Mouse (Mus musculus) MEL (cell line): ENCODE measurements around the gene Sik3. TPM values are rescaled to one million over a fixed set of nuclear protein-coding genes. Genes with fewer than 3 reads are reported as not detected.

Source experiments
- DNase-seq: peaks from one replicate; pipeline ENCODE4 v3.0.0; 2011; ENCODE audit warnings: low read depth, low spot score
- H3K27ac ChIP-seq: 2 replicates; pipeline ENCODE4 v1.5.1; 2012; ENCODE audit warnings: low read depth, mild to moderate bottlenecking, control low read depth, low read length, moderate library complexity; ENCODE audit not compliant: control insufficient read depth
- H3K27me3 ChIP-seq, 2 experiments: fragments of 150-350 bp in 1 of 2; sonication (generic) in 1 of 2; 2 replicates each; pipeline ENCODE4 v1.6.1; 2012; ENCODE audit warnings: low read length in 2 of 2, mild to moderate bottlenecking in 2 of 2, improper control_type of control experiment in 1 of 2, moderate library complexity in 1 of 2; ENCODE audit not compliant: insufficient read depth in 2 of 2, control insufficient read depth in 1 of 2
- H3K36me3 ChIP-seq, 2 experiments: 2 replicates each; pipeline ENCODE4 v1.6.1; 2012 to 2014; ENCODE audit warnings: low read length in 2 of 2, improper control_type of control experiment in 1 of 2, inconsistent platforms in 1 of 2, mild to moderate bottlenecking in 1 of 2; ENCODE audit not compliant: insufficient read depth in 2 of 2, control insufficient read depth in 1 of 2
- H3K4me1 ChIP-seq, 2 experiments: fragments of 150-350 bp in 1 of 2; sonication (generic) in 1 of 2; 2 replicates each; pipeline ENCODE4 v1.6.1; 2012; ENCODE audit warnings: low read length in 2 of 2, improper control_type of control experiment in 1 of 2, mild to moderate bottlenecking in 1 of 2; ENCODE audit not compliant: insufficient read depth in 2 of 2, control insufficient read depth in 1 of 2
- H3K4me3 ChIP-seq, 2 experiments: fragments of 150-350 bp in 1 of 2; sonication (generic) in 1 of 2; 2 replicates each; pipeline ENCODE4 v1.5.1; 2012; ENCODE audit warnings: low read depth in 2 of 2, low read length in 2 of 2, mild to moderate bottlenecking in 2 of 2, moderate library complexity in 2 of 2, control low read depth in 1 of 2, improper control_type of control experiment in 1 of 2; ENCODE audit not compliant: control insufficient read depth in 1 of 2, insufficient read depth in 1 of 2
- H3K79me2 ChIP-seq: 2 replicates; pipeline ENCODE4 v1.6.1; 2012; ENCODE audit warnings: mild to moderate bottlenecking, low read length, moderate library complexity; ENCODE audit not compliant: control insufficient read depth, poor library complexity, insufficient read depth
- H3K9ac ChIP-seq: 2 replicates; pipeline ENCODE4 v1.6.1; 2012; ENCODE audit warnings: low read depth, mild to moderate bottlenecking, control low read depth, low read length, moderate library complexity; ENCODE audit not compliant: control insufficient read depth, poor library complexity, severe bottlenecking
- H3K9me3 ChIP-seq: fragments of 150-350 bp; sonication (generic); replicated peaks from 2 replicates; pipeline ENCODE4 v1.6.1; 2012; ENCODE audit warnings: mild to moderate bottlenecking, low read length, improper control_type of control experiment, moderate library complexity; ENCODE audit not compliant: insufficient read depth
- BHLHE40 ChIP-seq: IDR thresholded peaks from 2 replicates; pipeline ENCODE4 v1.6.1; 2012; ENCODE audit warnings: low read depth, mild to moderate bottlenecking, inconsistent platforms, low read length, improper control_type of control experiment, borderline replicate concordance
- CHD1 ChIP-seq: IDR thresholded peaks from 2 replicates; pipeline ENCODE4 v1.6.1; 2012; ENCODE audit warnings: low read depth, mild to moderate bottlenecking, inconsistent platforms, low read length, improper control_type of control experiment
- CHD2 ChIP-seq: IDR thresholded peaks from 2 replicates; pipeline ENCODE4 v1.6.1; 2011; ENCODE audit warnings: low read length, improper control_type of control experiment
- CTCF ChIP-seq, 3 experiments: IDR thresholded peaks in 2 of 3; conservative IDR thresholded peaks in 1 of 3; 2 replicates each; pipeline ENCODE4 v1.5.1; 2011 to 2012; ENCODE audit warnings: low read length in 3 of 3, low read depth in 2 of 3, mild to moderate bottlenecking in 2 of 3, improper control_type of control experiment in 1 of 3, inconsistent platforms in 1 of 3, mixed read lengths in 1 of 3, moderate library complexity in 1 of 3; ENCODE audit not compliant: control insufficient read depth in 1 of 3, insufficient read depth in 1 of 3, poor library complexity in 1 of 3, severe bottlenecking in 1 of 3
- ELF1 ChIP-seq: IDR thresholded peaks from 2 replicates; pipeline ENCODE4 v1.6.1; 2014; ENCODE audit warnings: low read depth, mild to moderate bottlenecking, inconsistent platforms, low read length, improper control_type of control experiment, moderate library complexity
- EP300 ChIP-seq, 2 experiments: IDR thresholded peaks; 2 replicates each; pipeline ENCODE4 v1.6.1; 2011; ENCODE audit warnings: improper control_type of control experiment in 2 of 2, low read length in 2 of 2, low read depth in 1 of 2, mild to moderate bottlenecking in 1 of 2
- ETS1 ChIP-seq: IDR thresholded peaks from 2 replicates; pipeline ENCODE4 v1.6.1; 2012; ENCODE audit warnings: low read depth, mild to moderate bottlenecking, inconsistent platforms, low read length, improper control_type of control experiment, moderate library complexity
- GABPA ChIP-seq: IDR thresholded peaks from 2 replicates; pipeline ENCODE4 v1.6.1; 2012; ENCODE audit warnings: low read depth, mild to moderate bottlenecking, inconsistent platforms, low read length, improper control_type of control experiment, moderate library complexity
- GATA1 ChIP-seq: IDR thresholded peaks from 2 replicates; pipeline ENCODE4 v1.6.1; 2011; ENCODE audit warnings: low read depth, low read length, improper control_type of control experiment
- HCFC1 ChIP-seq: IDR thresholded peaks from 2 replicates; pipeline ENCODE4 v1.6.1; 2012; ENCODE audit warnings: low read depth, mild to moderate bottlenecking, inconsistent platforms, low read length, improper control_type of control experiment, moderate library complexity
- JUND ChIP-seq: IDR thresholded peaks from 2 replicates; pipeline ENCODE4 v1.6.1; 2011; ENCODE audit warnings: low read depth, mild to moderate bottlenecking, improper control_type of control experiment, low read length
- KAT2A ChIP-seq: conservative IDR thresholded peaks from 2 replicates; pipeline ENCODE4 v1.6.1; 2012; ENCODE audit warnings: low read depth, low read length, improper control_type of control experiment, inconsistent platforms
- MAFK ChIP-seq: IDR thresholded peaks from 2 replicates; pipeline ENCODE4 v1.6.1; 2011; ENCODE audit warnings: low read depth, mild to moderate bottlenecking, low read length, improper control_type of control experiment, borderline replicate concordance
- MAX ChIP-seq: IDR thresholded peaks from 2 replicates; pipeline ENCODE4 v1.6.1; 2011; ENCODE audit warnings: low read length, improper control_type of control experiment
- MAZ ChIP-seq: IDR thresholded peaks from 2 replicates; pipeline ENCODE4 v1.6.1; 2012; ENCODE audit warnings: low read depth, mild to moderate bottlenecking, inconsistent platforms, low read length, improper control_type of control experiment
- MEF2A ChIP-seq: IDR thresholded peaks from 2 replicates; pipeline ENCODE4 v1.6.1; 2014; ENCODE audit warnings: low read depth, mild to moderate bottlenecking, inconsistent platforms, low read length, improper control_type of control experiment; ENCODE audit not compliant: poor library complexity, insufficient replicate concordance, severe bottlenecking; ENCODE audit errors: extremely low read depth
- MXI1 ChIP-seq: IDR thresholded peaks from 2 replicates; pipeline ENCODE4 v1.6.1; 2011; ENCODE audit warnings: mild to moderate bottlenecking, low read depth, low read length, improper control_type of control experiment
- MYC ChIP-seq: IDR thresholded peaks from 2 replicates; pipeline ENCODE4 v1.6.1; 2011; ENCODE audit warnings: low read depth, mild to moderate bottlenecking, low read length, improper control_type of control experiment, moderate library complexity
- NELFE ChIP-seq: IDR thresholded peaks from 2 replicates; pipeline ENCODE4 v1.6.1; 2011; ENCODE audit warnings: low read depth, low read length, improper control_type of control experiment
- NRF1 ChIP-seq: IDR thresholded peaks from 2 replicates; pipeline ENCODE4 v1.6.1; 2014; ENCODE audit warnings: low read depth, mild to moderate bottlenecking, inconsistent platforms, low read length, improper control_type of control experiment, moderate library complexity; ENCODE audit not compliant: poor library complexity, insufficient read depth, severe bottlenecking
- POLR2A ChIP-seq, 2 experiments: IDR thresholded peaks; 2 replicates each; pipeline ENCODE4 v1.6.1; 2011 to 2012; ENCODE audit warnings: low read length in 2 of 2, mild to moderate bottlenecking in 2 of 2, control low read depth in 1 of 2, improper control_type of control experiment in 1 of 2, low read depth in 1 of 2, moderate library complexity in 1 of 2; ENCODE audit not compliant: control insufficient read depth in 1 of 2, insufficient read depth in 1 of 2, poor library complexity in 1 of 2
- POLR2AphosphoS2 ChIP-seq: IDR thresholded peaks from 2 replicates; pipeline ENCODE4 v1.6.1; 2011; ENCODE audit warnings: low read length, improper control_type of control experiment
- POLR2AphosphoS5 ChIP-seq: IDR thresholded peaks from 2 replicates; pipeline ENCODE4 v1.6.1; 2012; ENCODE audit warnings: low read depth, borderline replicate concordance, mild to moderate bottlenecking, inconsistent platforms, low read length, moderate library complexity, mixed read lengths
- SIN3A ChIP-seq: IDR thresholded peaks from 2 replicates; pipeline ENCODE4 v1.6.1; 2012; ENCODE audit warnings: low read length, improper control_type of control experiment, inconsistent platforms
- SMC3 ChIP-seq: IDR thresholded peaks from 2 replicates; pipeline ENCODE4 v1.6.1; 2011; ENCODE audit warnings: low read depth, low read length, improper control_type of control experiment
- TAL1 ChIP-seq: IDR thresholded peaks from 2 replicates; pipeline ENCODE4 v1.6.1; 2012; ENCODE audit warnings: mild to moderate bottlenecking, inconsistent platforms, low read length, moderate library complexity, mixed read lengths
- TBP ChIP-seq: IDR thresholded peaks from 2 replicates; pipeline ENCODE4 v1.8.0; 2011; ENCODE audit warnings: low read depth, low read length, improper control_type of control experiment
- UBTF ChIP-seq: IDR thresholded peaks from 2 replicates; pipeline ENCODE4 v1.6.1; 2012; ENCODE audit warnings: low read depth, mild to moderate bottlenecking, inconsistent platforms, low read length, improper control_type of control experiment, moderate library complexity, borderline replicate concordance; ENCODE audit not compliant: insufficient read depth
- USF1 ChIP-seq: IDR thresholded peaks from 2 replicates; pipeline ENCODE4 v1.6.1; 2014; ENCODE audit warnings: low read depth, mild to moderate bottlenecking, inconsistent platforms, low read length, improper control_type of control experiment, moderate library complexity
- USF2 ChIP-seq, 2 experiments: IDR thresholded peaks; 2 replicates each; pipeline ENCODE4 v1.6.1; 2011 to 2012; ENCODE audit warnings: improper control_type of control experiment in 2 of 2, low read length in 2 of 2, borderline replicate concordance in 1 of 2, inconsistent platforms in 1 of 2, low read depth in 1 of 2, mild to moderate bottlenecking in 1 of 2; ENCODE audit not compliant: insufficient read depth in 1 of 2
- ZC3H11A ChIP-seq: IDR thresholded peaks from 2 replicates; pipeline ENCODE4 v1.6.1; 2012; ENCODE audit warnings: low read depth, mild to moderate bottlenecking, inconsistent platforms, low read length, improper control_type of control experiment
- ZKSCAN1 ChIP-seq: IDR thresholded peaks from 2 replicates; pipeline ENCODE4 v1.6.1; 2012; ENCODE audit warnings: low read depth, mild to moderate bottlenecking, inconsistent platforms, low read length, improper control_type of control experiment, moderate library complexity
- ZNF384 ChIP-seq: IDR thresholded peaks from 2 replicates; pipeline ENCODE4 v1.6.1; 2012; ENCODE audit warnings: low read depth, mild to moderate bottlenecking, inconsistent platforms, low read length, improper control_type of control experiment
- polyA plus RNA-seq, 2 experiments: library from polyadenylated mRNA; stranded (reverse) in 1 of 2; unstranded in 1 of 2; fragments of >175 nt in 1 of 2; fragments of >200 nt in 1 of 2; gene quantifications; 2 replicates each; pipeline versions ENCODE4 v1.2.1 to v1.2.4; 2012; ENCODE audit warnings: low replicate concordance in 2 of 2, low read depth in 1 of 2; ENCODE audit not compliant: insufficient read length in 2 of 2, insufficient read depth in 1 of 2, missing spikeins in 1 of 2
- total RNA-seq: library from RNA; depleted of rRNA; stranded (reverse); fragments of 300-350 nt; gene quantifications from 2 replicates; pipeline ENCODE4 v1.2.3, GENCODE M21; 2012

Sik3 gene
- total and polyA plus RNA-seq, 3 experiments, result 78.7 to 111 TPM; not detected in 1

DNA sequence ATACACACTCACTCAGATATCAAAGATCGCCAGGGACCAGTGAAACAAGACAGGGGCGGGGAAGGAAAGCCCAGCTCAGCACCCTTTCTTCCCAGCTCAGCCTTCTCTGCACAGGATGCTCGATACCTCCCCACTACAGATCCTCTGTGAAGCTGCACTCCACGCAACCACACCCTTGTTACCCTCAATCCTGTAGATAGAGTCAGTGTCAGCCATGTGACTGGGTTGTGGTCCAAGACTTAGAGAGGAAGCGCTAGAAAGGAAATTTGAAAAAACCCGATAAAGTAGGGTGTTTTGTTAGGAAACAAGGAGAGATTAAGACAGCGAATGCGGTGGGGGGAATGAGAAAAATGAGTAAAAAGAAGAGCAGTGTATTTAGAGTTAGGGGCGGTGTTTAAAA lies 259.4 kb downstream of the Sik3 start (continued):
- no peak for TF ChIP-seq UBTF

GRCm38 (mm10) chr9:46272677-46273454 lies 260.2 kb downstream of the Sik3 start, which contains the start of gene Zpr1:
Gene Zpr1, plus strand, starts transcription at chr9:46273064.
- Histone ChIP-seq H3K4me3 (peak within 1 kb of the TSS; percentile 79 to 89), H3K9ac (peak within 1 kb of the TSS; percentile 90), H3K27ac (peak within 1 kb of the TSS; percentile 88), H3K27me3 (no peaks in the 10 kb centered on the region), H3K36me3 (peaks cover 14 to 19% of the 10 kb centered on the region in 2 experiments), H3K79me2 (peaks cover 30% of the 10 kb centered on the region), H3K4me1 (peaks cover 5 to 14% of the 10 kb centered on the region in 2 experiments; a peak in 3 of 4 replicates), H3K9me3 (no peaks in the 10 kb centered on the region)
- DNase-seq, result peak; percentile 98
- TF ChIP-seq CHD2 (no peak), BHLHE40 (no peak), USF1 (peak; percentile 12; the same call in 1 of the 2 replicates), MXI1 (peak; percentile 98), GABPA (no peak), ETS1 (no peak), NRF1 (no peak), SIN3A (peak; percentile 98), NELFE (peak; percentile 84), MAZ (no peak; the same call in 1 of the 2 replicates), UBTF (no peak), ZNF384 (no peak), GATA1 (no peak), POLR2A (IDR thresholded peaks at IDR 0.05; ENCODE audit: control insufficient read depth in 1 of 2, insufficient read depth in 1 of 2, low read depth in 1 of 2, low read length in 2 of 2, poor library complexity in 1 of 2) (peak; percentile 90 to 92), MAFK (no peak), ELF1 (peak; percentile 97), POLR2AphosphoS5 (no peak), HCFC1 (peak; percentile 92), TAL1 (no peak), MYC (peak; percentile 61; the same call in 1 of the 2 replicates), JUND (no peak), TBP (peak; percentile 91), CTCF (IDR thresholded peaks at IDR 0.05 in 2 of 3, conservative IDR thresholded peaks at IDR 0.05 in 1 of 3; ENCODE audit: control insufficient read depth in 1 of 3, insufficient read depth in 1 of 3, low read depth in 2 of 3, low read length in 3 of 3, poor library complexity in 1 of 3, severe bottlenecking in 1 of 3) (peak; percentile 11 to 37 (median 32); a peak in 3 of 6 replicates), MEF2A (no peak), ZC3H11A (no peak), ZKSCAN1 (no peak), MAX (peak; percentile 82; the same call in 1 of the 2 replicates), POLR2AphosphoS2 (0 out of 2 replicates have a peak, but pooled peaks have one; percentile 25), USF2 (IDR thresholded peaks at IDR 0.05; ENCODE audit: borderline replicate concordance in 1 of 2, insufficient read depth in 1 of 2, low read depth in 1 of 2, low read length in 2 of 2) (no peak), SMC3 (no peak), CHD1 (no peak; the same call in 1 of the 2 replicates), KAT2A (peak; percentile 46; the same call in 1 of the 2 replicates), EP300 (IDR thresholded peaks at IDR 0.05; ENCODE audit: low read depth in 1 of 2, low read length in 2 of 2) (no peak)
